Mouse (Mus musculus) MEL (cell line): Measurements from ENCODE around the gene Pygo2. TPM values are rescaled to one million over a fixed set of nuclear protein-coding genes. Genes with fewer than 3 reads are reported as not detected.

ENCODE experiments used
- DNase-seq: peaks from one replicate; pipeline ENCODE4 v3.0.0; 2011; ENCODE audit warnings: low read depth, low spot score
- H3K27ac ChIP-seq: 2 replicates; pipeline ENCODE4 v1.5.1; 2012; ENCODE audit warnings: low read depth, mild to moderate bottlenecking, control low read depth, low read length, moderate library complexity; ENCODE audit not compliant: control insufficient read depth
- H3K27me3 ChIP-seq, 2 experiments: fragments of 150-350 bp in 1 of 2; sonication (generic) in 1 of 2; 2 replicates each; pipeline ENCODE4 v1.6.1; 2012; ENCODE audit warnings: low read length in 2 of 2, mild to moderate bottlenecking in 2 of 2, improper control_type of control experiment in 1 of 2, moderate library complexity in 1 of 2; ENCODE audit not compliant: insufficient read depth in 2 of 2, control insufficient read depth in 1 of 2
- H3K36me3 ChIP-seq, 2 experiments: 2 replicates each; pipeline ENCODE4 v1.6.1; 2012 to 2014; ENCODE audit warnings: low read length in 2 of 2, improper control_type of control experiment in 1 of 2, inconsistent platforms in 1 of 2, mild to moderate bottlenecking in 1 of 2; ENCODE audit not compliant: insufficient read depth in 2 of 2, control insufficient read depth in 1 of 2
- H3K4me1 ChIP-seq, 2 experiments: fragments of 150-350 bp in 1 of 2; sonication (generic) in 1 of 2; 2 replicates each; pipeline ENCODE4 v1.6.1; 2012; ENCODE audit warnings: low read length in 2 of 2, improper control_type of control experiment in 1 of 2, mild to moderate bottlenecking in 1 of 2; ENCODE audit not compliant: insufficient read depth in 2 of 2, control insufficient read depth in 1 of 2
- H3K4me3 ChIP-seq, 2 experiments: fragments of 150-350 bp in 1 of 2; sonication (generic) in 1 of 2; 2 replicates each; pipeline ENCODE4 v1.5.1; 2012; ENCODE audit warnings: low read depth in 2 of 2, low read length in 2 of 2, mild to moderate bottlenecking in 2 of 2, moderate library complexity in 2 of 2, control low read depth in 1 of 2, improper control_type of control experiment in 1 of 2; ENCODE audit not compliant: control insufficient read depth in 1 of 2, insufficient read depth in 1 of 2
- H3K79me2 ChIP-seq: 2 replicates; pipeline ENCODE4 v1.6.1; 2012; ENCODE audit warnings: mild to moderate bottlenecking, low read length, moderate library complexity; ENCODE audit not compliant: control insufficient read depth, poor library complexity, insufficient read depth
- H3K9ac ChIP-seq: 2 replicates; pipeline ENCODE4 v1.6.1; 2012; ENCODE audit warnings: low read depth, mild to moderate bottlenecking, control low read depth, low read length, moderate library complexity; ENCODE audit not compliant: control insufficient read depth, poor library complexity, severe bottlenecking
- H3K9me3 ChIP-seq: fragments of 150-350 bp; sonication (generic); replicated peaks from 2 replicates; pipeline ENCODE4 v1.6.1; 2012; ENCODE audit warnings: mild to moderate bottlenecking, low read length, improper control_type of control experiment, moderate library complexity; ENCODE audit not compliant: insufficient read depth
- BHLHE40 ChIP-seq: IDR thresholded peaks from 2 replicates; pipeline ENCODE4 v1.6.1; 2012; ENCODE audit warnings: low read depth, mild to moderate bottlenecking, inconsistent platforms, low read length, improper control_type of control experiment, borderline replicate concordance
- CHD1 ChIP-seq: IDR thresholded peaks from 2 replicates; pipeline ENCODE4 v1.6.1; 2012; ENCODE audit warnings: low read depth, mild to moderate bottlenecking, inconsistent platforms, low read length, improper control_type of control experiment
- CHD2 ChIP-seq: IDR thresholded peaks from 2 replicates; pipeline ENCODE4 v1.6.1; 2011; ENCODE audit warnings: low read length, improper control_type of control experiment
- CTCF ChIP-seq, 3 experiments: IDR thresholded peaks in 2 of 3; conservative IDR thresholded peaks in 1 of 3; 2 replicates each; pipeline ENCODE4 v1.5.1; 2011 to 2012; ENCODE audit warnings: low read length in 3 of 3, low read depth in 2 of 3, mild to moderate bottlenecking in 2 of 3, improper control_type of control experiment in 1 of 3, inconsistent platforms in 1 of 3, mixed read lengths in 1 of 3, moderate library complexity in 1 of 3; ENCODE audit not compliant: control insufficient read depth in 1 of 3, insufficient read depth in 1 of 3, poor library complexity in 1 of 3, severe bottlenecking in 1 of 3
- E2F4 ChIP-seq: IDR thresholded peaks from 2 replicates; pipeline ENCODE4 v1.6.1; 2011; ENCODE audit warnings: low read depth, low read length, improper control_type of control experiment, borderline replicate concordance
- ELF1 ChIP-seq: IDR thresholded peaks from 2 replicates; pipeline ENCODE4 v1.6.1; 2014; ENCODE audit warnings: low read depth, mild to moderate bottlenecking, inconsistent platforms, low read length, improper control_type of control experiment, moderate library complexity
- EP300 ChIP-seq, 2 experiments: IDR thresholded peaks; 2 replicates each; pipeline ENCODE4 v1.6.1; 2011; ENCODE audit warnings: improper control_type of control experiment in 2 of 2, low read length in 2 of 2, low read depth in 1 of 2, mild to moderate bottlenecking in 1 of 2
- GABPA ChIP-seq: IDR thresholded peaks from 2 replicates; pipeline ENCODE4 v1.6.1; 2012; ENCODE audit warnings: low read depth, mild to moderate bottlenecking, inconsistent platforms, low read length, improper control_type of control experiment, moderate library complexity
- GATA1 ChIP-seq: IDR thresholded peaks from 2 replicates; pipeline ENCODE4 v1.6.1; 2011; ENCODE audit warnings: low read depth, low read length, improper control_type of control experiment
- HCFC1 ChIP-seq: IDR thresholded peaks from 2 replicates; pipeline ENCODE4 v1.6.1; 2012; ENCODE audit warnings: low read depth, mild to moderate bottlenecking, inconsistent platforms, low read length, improper control_type of control experiment, moderate library complexity
- JUND ChIP-seq: IDR thresholded peaks from 2 replicates; pipeline ENCODE4 v1.6.1; 2011; ENCODE audit warnings: low read depth, mild to moderate bottlenecking, improper control_type of control experiment, low read length
- KAT2A ChIP-seq: conservative IDR thresholded peaks from 2 replicates; pipeline ENCODE4 v1.6.1; 2012; ENCODE audit warnings: low read depth, low read length, improper control_type of control experiment, inconsistent platforms
- MAFK ChIP-seq: IDR thresholded peaks from 2 replicates; pipeline ENCODE4 v1.6.1; 2011; ENCODE audit warnings: low read depth, mild to moderate bottlenecking, low read length, improper control_type of control experiment, borderline replicate concordance
- MAX ChIP-seq: IDR thresholded peaks from 2 replicates; pipeline ENCODE4 v1.6.1; 2011; ENCODE audit warnings: low read length, improper control_type of control experiment
- MAZ ChIP-seq: IDR thresholded peaks from 2 replicates; pipeline ENCODE4 v1.6.1; 2012; ENCODE audit warnings: low read depth, mild to moderate bottlenecking, inconsistent platforms, low read length, improper control_type of control experiment
- MEF2A ChIP-seq: IDR thresholded peaks from 2 replicates; pipeline ENCODE4 v1.6.1; 2014; ENCODE audit warnings: low read depth, mild to moderate bottlenecking, inconsistent platforms, low read length, improper control_type of control experiment; ENCODE audit not compliant: poor library complexity, insufficient replicate concordance, severe bottlenecking; ENCODE audit errors: extremely low read depth
- MXI1 ChIP-seq: IDR thresholded peaks from 2 replicates; pipeline ENCODE4 v1.6.1; 2011; ENCODE audit warnings: mild to moderate bottlenecking, low read depth, low read length, improper control_type of control experiment
- MYB ChIP-seq: IDR thresholded peaks from 2 replicates; pipeline ENCODE4 v1.6.1; 2011; ENCODE audit warnings: mild to moderate bottlenecking, low read depth, low read length, improper control_type of control experiment
- MYC ChIP-seq: IDR thresholded peaks from 2 replicates; pipeline ENCODE4 v1.6.1; 2011; ENCODE audit warnings: low read depth, mild to moderate bottlenecking, low read length, improper control_type of control experiment, moderate library complexity
- NELFE ChIP-seq: IDR thresholded peaks from 2 replicates; pipeline ENCODE4 v1.6.1; 2011; ENCODE audit warnings: low read depth, low read length, improper control_type of control experiment
- POLR2A ChIP-seq, 2 experiments: IDR thresholded peaks; 2 replicates each; pipeline ENCODE4 v1.6.1; 2011 to 2012; ENCODE audit warnings: low read length in 2 of 2, mild to moderate bottlenecking in 2 of 2, control low read depth in 1 of 2, improper control_type of control experiment in 1 of 2, low read depth in 1 of 2, moderate library complexity in 1 of 2; ENCODE audit not compliant: control insufficient read depth in 1 of 2, insufficient read depth in 1 of 2, poor library complexity in 1 of 2
- POLR2AphosphoS2 ChIP-seq: IDR thresholded peaks from 2 replicates; pipeline ENCODE4 v1.6.1; 2011; ENCODE audit warnings: low read length, improper control_type of control experiment
- POLR2AphosphoS5 ChIP-seq: IDR thresholded peaks from 2 replicates; pipeline ENCODE4 v1.6.1; 2012; ENCODE audit warnings: low read depth, borderline replicate concordance, mild to moderate bottlenecking, inconsistent platforms, low read length, moderate library complexity, mixed read lengths
- RAD21 ChIP-seq: IDR thresholded peaks from 2 replicates; pipeline ENCODE4 v1.6.1; 2011; ENCODE audit warnings: mild to moderate bottlenecking, low read depth, low read length, improper control_type of control experiment
- RCOR1 ChIP-seq: IDR thresholded peaks from 2 replicates; pipeline ENCODE4 v1.6.1; 2012; ENCODE audit warnings: low read depth, mild to moderate bottlenecking, inconsistent platforms, low read length, improper control_type of control experiment
- SIN3A ChIP-seq: IDR thresholded peaks from 2 replicates; pipeline ENCODE4 v1.6.1; 2012; ENCODE audit warnings: low read length, improper control_type of control experiment, inconsistent platforms
- SMC3 ChIP-seq: IDR thresholded peaks from 2 replicates; pipeline ENCODE4 v1.6.1; 2011; ENCODE audit warnings: low read depth, low read length, improper control_type of control experiment
- TAL1 ChIP-seq: IDR thresholded peaks from 2 replicates; pipeline ENCODE4 v1.6.1; 2012; ENCODE audit warnings: mild to moderate bottlenecking, inconsistent platforms, low read length, moderate library complexity, mixed read lengths
- TBP ChIP-seq: IDR thresholded peaks from 2 replicates; pipeline ENCODE4 v1.8.0; 2011; ENCODE audit warnings: low read depth, low read length, improper control_type of control experiment
- TCF12 ChIP-seq: IDR thresholded peaks from 2 replicates; pipeline ENCODE4 v1.6.1; 2014; ENCODE audit warnings: low read depth, mild to moderate bottlenecking, inconsistent platforms, low read length, improper control_type of control experiment, moderate library complexity
- UBTF ChIP-seq: IDR thresholded peaks from 2 replicates; pipeline ENCODE4 v1.6.1; 2012; ENCODE audit warnings: low read depth, mild to moderate bottlenecking, inconsistent platforms, low read length, improper control_type of control experiment, moderate library complexity, borderline replicate concordance; ENCODE audit not compliant: insufficient read depth
- ZC3H11A ChIP-seq: IDR thresholded peaks from 2 replicates; pipeline ENCODE4 v1.6.1; 2012; ENCODE audit warnings: low read depth, mild to moderate bottlenecking, inconsistent platforms, low read length, improper control_type of control experiment
- ZKSCAN1 ChIP-seq: IDR thresholded peaks from 2 replicates; pipeline ENCODE4 v1.6.1; 2012; ENCODE audit warnings: low read depth, mild to moderate bottlenecking, inconsistent platforms, low read length, improper control_type of control experiment, moderate library complexity
- ZMIZ1 ChIP-seq: IDR thresholded peaks from 2 replicates; pipeline ENCODE4 v1.6.1; 2012; ENCODE audit warnings: low read depth, mild to moderate bottlenecking, inconsistent platforms, low read length, improper control_type of control experiment, moderate library complexity
- polyA plus RNA-seq, 2 experiments: library from polyadenylated mRNA; stranded (reverse) in 1 of 2; unstranded in 1 of 2; fragments of >175 nt in 1 of 2; fragments of >200 nt in 1 of 2; gene quantifications; 2 replicates each; pipeline versions ENCODE4 v1.2.1 to v1.2.4; 2012; ENCODE audit warnings: low replicate concordance in 2 of 2, low read depth in 1 of 2; ENCODE audit not compliant: insufficient read length in 2 of 2, insufficient read depth in 1 of 2, missing spikeins in 1 of 2
- total RNA-seq: library from RNA; depleted of rRNA; stranded (reverse); fragments of 300-350 nt; gene quantifications from 2 replicates; pipeline ENCODE4 v1.2.3, GENCODE M21; 2012

The Pygo2 gene
- total and polyA plus RNA-seq, 3 experiments, result 50.3 to 61.1 TPM; not detected in 1

- TF ChIP-seq E2F4 (0 out of 2 replicates have a peak, but pooled peaks have one; percentile 63), CHD1 (0 out of 2 replicates have a peak, but pooled peaks have one; percentile 75), GABPA (no peak)
Observed at GRCm38 (mm10) chr3:89394006-89394893, 35.8 kb upstream of the Pygo2 start, which contains the start of gene Zbtb7b (continued).

DNA sequence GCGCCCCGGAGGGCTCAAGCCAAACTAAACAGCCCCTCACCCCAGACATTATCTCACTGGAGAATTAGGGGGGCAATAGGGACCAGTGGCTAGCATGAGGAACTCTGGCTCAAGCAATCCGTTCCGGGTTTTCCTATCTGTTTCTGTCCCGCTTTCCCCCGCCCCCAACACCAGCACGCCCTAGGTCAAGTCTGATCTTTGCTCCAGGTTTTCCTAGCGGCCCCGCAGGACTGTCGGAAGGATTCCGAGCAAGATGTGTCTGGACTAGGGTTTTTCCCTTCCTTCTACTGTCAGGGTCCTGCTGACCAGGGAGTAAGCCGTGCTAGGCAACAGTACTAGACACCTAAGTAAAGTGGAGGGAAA is 35.1 kb upstream of the Pygo2 start:
- Histone ChIP-seq H3K9ac (peak overlapping the region; percentile 73), H3K36me3 (peaks cover 0 to 17% of the 10 kb centered on the region in 2 experiments; a peak in 2 of 4 replicates), H3K79me2 (peaks cover 16% of the 10 kb centered on the region), H3K27me3 (no peaks in the 10 kb centered on the region), H3K4me1 (peaks cover 11 to 22% of the 10 kb centered on the region in 2 experiments), H3K9me3 (no peaks in the 10 kb centered on the region), H3K4me3 (peak overlapping the region; percentile 75 to 78), H3K27ac (peak overlapping the region; percentile 75)
- DNase-seq, result peak; percentile 94
- TF ChIP-seq MAFK, result no peak
- no peak for TF ChIP-seq RCOR1
- peak in 1 of 2 experiments; percentile 47; a peak in 1 of 4 replicates for TF ChIP-seq POLR2A (IDR thresholded peaks at IDR 0.05; ENCODE audit: control insufficient read depth in 1 of 2, insufficient read depth in 1 of 2, low read depth in 1 of 2, low read length in 2 of 2, poor library complexity in 1 of 2)
- TF ChIP-seq MXI1, result peak; percentile 78
- TF ChIP-seq TBP, result peak; percentile 66; the same call in 1 of the 2 replicates
- TF ChIP-seq SMC3, result no peak
- no peak for TF ChIP-seq TAL1
- peak; percentile 3; the same call in 1 of the 2 replicates for TF ChIP-seq TCF12
- no peak for TF ChIP-seq RAD21
- TF ChIP-seq JUND, result no peak
- TF ChIP-seq HCFC1, result peak; percentile 77
- TF ChIP-seq MAX, result no peak; the same call in 1 of the 2 replicates
- no peak for TF ChIP-seq CTCF (IDR thresholded peaks at IDR 0.05 in 2 of 3, conservative IDR thresholded peaks at IDR 0.05 in 1 of 3; ENCODE audit: control insufficient read depth in 1 of 3, insufficient read depth in 1 of 3, low read depth in 2 of 3, low read length in 3 of 3, poor library complexity in 1 of 3, severe bottlenecking in 1 of 3)
- peak; percentile 98 for TF ChIP-seq MAZ
- peak; percentile 10; the same call in 1 of the 2 replicates for TF ChIP-seq CHD2
- TF ChIP-seq MYB, result no peak
- TF ChIP-seq ELF1, result no peak
- TF ChIP-seq EP300 (IDR thresholded peaks at IDR 0.05; ENCODE audit: low read depth in 1 of 2, low read length in 2 of 2), result no peak; a peak in 1 of 4 replicates
- no peak for TF ChIP-seq MEF2A
- no peak for TF ChIP-seq ZKSCAN1
- TF ChIP-seq MYC, result no peak
- no peak for TF ChIP-seq BHLHE40
- TF ChIP-seq POLR2AphosphoS5, result no peak
- TF ChIP-seq UBTF, result no peak
- TF ChIP-seq POLR2AphosphoS2, result no peak; the same call in 1 of the 2 replicates
- peak; percentile 9; the same call in 1 of the 2 replicates for TF ChIP-seq GATA1
- TF ChIP-seq ZMIZ1, result no peak
- peak; percentile 99 for TF ChIP-seq SIN3A
- no peak for TF ChIP-seq KAT2A
- TF ChIP-seq NELFE, result no peak
- TF ChIP-seq ZC3H11A, result no peak
